Mouse (Mus musculus): Measurements from ENCODE around the gene Tmem128.

The Tmem128 gene

DNA sequence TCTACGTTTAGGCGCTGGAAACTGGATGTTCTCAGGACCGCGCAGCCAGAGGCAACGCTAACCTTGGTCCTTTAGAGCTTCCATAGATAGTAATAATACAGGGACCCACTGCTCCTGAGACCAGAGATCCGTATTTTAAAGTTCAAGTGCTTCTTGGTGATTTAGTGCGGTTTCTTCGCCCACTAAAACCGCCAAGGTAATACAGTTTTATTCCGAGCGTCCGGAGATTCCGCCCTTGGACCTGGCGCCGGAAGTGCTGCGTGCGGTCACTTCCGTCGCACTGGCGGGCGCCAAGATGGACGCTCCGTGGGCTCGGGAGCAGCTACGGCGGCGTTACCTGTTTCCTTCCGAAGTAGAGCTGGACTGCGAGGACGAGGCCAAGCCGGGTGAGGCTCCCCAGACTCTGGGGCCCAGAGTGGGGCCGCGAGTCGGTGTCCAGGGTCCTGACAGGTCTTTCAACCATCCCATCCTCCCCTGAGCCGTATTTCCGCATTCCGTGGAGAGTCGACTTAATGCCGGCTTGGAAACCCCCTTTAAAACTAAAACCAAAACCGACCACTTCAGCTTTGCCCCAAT, at the start of gene Tmem128:
Tmem128 (plus strand) TSS at position 79 of the 576 bp plus-strand sequence.
- peak; percentile 83 for DNase-seq

DNA sequence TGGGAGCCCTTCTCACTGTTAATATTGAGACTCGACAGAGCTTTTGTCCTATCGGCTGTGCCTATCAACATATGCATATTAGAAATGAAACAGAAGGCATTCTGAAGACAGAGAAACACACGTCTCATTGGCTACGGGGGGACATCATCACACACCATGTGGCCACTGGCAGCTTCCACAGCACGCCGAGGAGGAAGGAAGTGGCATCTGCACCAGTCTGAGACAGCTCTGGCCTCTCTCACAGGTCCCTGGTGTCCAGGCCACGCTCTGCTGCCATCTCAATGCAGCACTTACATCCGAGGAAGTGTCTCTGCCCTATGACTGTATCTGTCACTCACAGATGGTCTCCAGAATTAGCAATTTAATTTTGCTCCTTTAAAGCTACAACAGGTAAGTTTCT, 48.3 kb upstream of the Tmem128 start:
- DNase-seq: no peak

DNA sequence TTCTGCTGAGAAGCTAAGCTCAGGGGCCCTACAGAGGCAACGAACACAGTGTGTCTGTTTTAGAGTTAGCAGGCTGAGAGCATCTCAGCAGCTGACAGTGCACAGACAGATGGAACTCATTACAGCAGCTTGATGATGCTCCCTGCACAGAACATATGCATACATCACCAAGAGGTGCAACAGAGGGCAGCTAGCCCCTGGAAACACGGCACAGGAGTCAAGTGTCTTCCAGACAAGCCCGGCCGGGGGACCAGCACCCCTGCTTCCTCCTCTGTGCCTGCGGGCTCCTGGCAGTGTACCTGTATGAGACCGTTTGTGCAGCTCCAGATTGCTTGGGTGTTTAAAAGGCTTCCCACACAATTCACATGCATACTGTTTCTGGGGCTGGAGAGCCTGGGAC, 47.0 kb upstream of the Tmem128 start:
- DNase-seq: no peak

DNA sequence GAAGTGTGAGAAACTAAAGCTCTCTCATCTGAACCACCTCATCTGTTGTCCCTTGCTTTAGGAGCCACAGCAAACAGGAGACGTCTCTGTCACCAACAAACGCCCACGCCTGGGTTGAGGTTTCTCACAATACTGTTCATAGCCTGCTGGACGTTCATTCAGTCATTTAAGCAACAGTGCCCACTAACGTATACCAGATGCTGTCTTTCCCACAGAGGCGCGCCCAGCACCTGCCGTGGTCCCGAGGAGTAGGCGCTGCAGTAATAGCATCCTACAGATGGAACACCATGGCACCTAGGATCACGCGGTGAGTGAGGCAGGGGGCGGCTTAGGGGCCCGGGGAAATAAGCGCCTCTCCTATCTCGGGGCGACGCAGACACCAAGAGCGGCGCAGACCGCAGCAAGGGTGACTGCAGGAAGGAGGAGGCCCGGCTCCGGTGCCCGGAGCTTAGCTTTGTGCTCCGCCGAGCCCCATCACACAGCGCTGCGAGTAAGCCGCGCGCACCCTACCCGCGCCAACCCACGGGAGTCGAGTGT, 40.1 kb upstream of the Tmem128 start:
- no peak for DNase-seq

DNA sequence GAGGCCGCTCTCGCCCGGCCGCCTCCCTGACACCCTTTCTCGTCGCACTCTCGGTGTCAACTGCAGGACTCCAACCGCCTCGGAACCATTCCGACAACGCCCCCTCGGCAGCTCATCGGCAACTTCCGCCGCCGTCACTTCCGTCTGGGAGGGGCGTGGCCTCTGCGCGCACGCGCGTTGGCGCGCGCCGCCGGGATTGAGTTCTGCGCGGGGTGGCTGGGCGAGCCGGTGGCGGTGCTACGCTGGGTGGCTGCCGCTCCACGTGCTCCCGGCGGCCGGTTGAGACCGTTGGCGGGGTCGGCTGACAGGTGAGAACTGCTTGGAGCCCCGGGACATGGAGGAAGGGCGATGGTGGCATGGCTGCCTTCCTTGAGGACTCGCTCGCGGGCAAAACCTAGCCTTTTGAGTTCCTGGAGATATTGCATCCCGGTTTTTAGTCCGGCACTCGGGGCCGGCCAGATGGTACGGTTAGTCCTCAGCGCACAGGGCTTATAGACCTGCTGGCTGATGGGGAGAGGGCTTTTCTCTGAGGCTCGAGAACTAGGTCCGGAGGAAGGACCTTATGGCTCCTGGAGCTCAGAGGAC, 39.6 kb upstream of the Tmem128 start, which contains the start of the genes Zbtb49 and Lyar:
Zbtb49 (minus strand) TSS at position 130 of the 585 bp plus-strand sequence.
Lyar (plus strand) TSS at position 143 of the 585 bp plus-strand sequence.
- peak; percentile 96 for DNase-seq

DNA sequence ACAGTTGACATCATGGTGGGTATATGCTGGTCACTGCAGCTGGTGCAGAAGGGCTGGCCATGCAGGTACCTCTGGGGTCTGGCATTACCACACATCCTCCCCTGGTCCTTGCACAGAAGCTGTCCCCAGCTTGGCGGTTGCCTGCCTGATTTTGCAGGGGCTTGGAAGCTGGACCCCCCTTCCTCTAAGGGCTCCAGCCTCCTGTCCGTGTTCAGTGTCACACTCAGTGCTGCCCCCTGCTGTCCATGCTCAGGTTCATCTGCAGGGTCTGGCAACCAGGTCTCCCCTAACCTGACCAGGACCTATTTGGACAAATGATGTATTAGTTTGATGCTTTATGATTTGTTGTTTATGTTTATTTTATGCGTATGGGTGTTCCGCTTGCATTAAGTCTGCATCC, 24.6 kb upstream of the Tmem128 start:
- DNase-seq: no peak

DNA sequence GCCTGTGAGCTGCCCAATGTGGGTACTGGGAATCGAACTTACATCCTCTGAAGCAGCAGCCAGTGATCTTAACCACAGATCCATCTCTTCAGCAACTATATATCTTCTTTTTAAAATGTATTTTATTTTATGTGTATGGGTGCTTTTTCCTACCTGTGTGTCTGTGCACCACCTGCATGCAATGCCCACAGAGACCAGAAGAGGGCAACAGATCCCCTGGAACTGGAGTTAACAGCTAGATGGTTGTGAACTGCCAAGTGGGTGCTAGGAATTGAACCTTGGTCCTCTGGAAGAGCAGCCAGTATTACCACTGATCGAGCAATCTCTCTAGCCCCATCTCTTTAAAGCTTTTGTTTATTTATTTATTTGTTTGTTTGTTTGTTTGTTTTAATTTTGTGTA, 23.4 kb upstream of the Tmem128 start:
- DNase-seq: no peak

DNA sequence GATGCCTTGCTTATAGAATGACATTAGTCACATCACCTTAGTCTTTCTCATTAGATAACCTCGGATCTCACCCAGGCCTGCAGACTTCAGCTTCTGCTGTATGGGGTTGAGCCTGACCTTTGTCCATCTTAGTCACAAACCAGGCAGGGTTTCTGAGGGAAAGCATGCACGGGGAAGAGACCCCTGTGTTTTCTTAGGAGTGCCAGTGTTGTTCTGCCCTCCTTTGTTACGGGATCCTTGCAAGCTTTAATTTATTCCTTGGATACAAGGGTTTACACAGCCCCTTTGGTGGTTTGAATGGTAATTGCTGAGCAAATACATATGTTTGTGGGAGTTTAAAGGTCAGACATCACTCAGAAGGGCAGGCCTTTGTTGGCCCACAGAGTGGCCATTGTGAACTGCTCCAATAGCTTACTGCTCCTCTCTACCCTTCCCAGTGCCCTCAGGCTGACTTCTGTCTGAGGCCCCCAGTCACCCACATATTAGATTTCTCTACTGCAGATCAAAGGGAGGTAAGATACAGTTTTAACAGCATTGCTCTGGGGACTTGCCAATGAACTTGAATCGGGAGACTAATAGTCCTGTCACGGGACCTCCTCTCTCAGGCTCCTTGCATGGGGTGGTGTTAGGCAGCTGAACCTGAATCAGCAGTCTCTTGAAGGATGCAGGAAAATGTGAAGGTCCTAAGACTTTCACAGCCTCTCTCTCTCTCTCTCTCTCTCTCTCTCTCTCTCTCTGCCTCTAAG, 19.1 kb upstream of the Tmem128 start:
- no peak for DNase-seq

DNA sequence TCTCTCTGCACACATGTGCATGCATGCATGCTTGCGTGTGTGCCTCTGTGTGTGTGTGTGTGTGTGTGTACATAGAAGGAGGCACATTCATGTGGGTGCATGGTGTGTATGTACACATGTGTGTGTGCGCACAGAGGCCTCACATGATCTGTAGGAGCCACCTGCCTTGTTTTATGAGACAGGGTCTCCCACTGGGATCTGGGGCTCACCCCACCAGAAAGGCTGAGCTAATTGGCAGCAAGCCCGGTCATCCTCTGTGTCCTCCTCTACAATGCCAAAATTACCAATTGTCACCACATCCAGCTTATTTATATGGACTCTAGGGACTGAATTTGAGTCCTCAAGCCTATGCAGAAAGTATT, 18.5 kb upstream of the Tmem128 start:
- DNase-seq: no peak

DNA sequence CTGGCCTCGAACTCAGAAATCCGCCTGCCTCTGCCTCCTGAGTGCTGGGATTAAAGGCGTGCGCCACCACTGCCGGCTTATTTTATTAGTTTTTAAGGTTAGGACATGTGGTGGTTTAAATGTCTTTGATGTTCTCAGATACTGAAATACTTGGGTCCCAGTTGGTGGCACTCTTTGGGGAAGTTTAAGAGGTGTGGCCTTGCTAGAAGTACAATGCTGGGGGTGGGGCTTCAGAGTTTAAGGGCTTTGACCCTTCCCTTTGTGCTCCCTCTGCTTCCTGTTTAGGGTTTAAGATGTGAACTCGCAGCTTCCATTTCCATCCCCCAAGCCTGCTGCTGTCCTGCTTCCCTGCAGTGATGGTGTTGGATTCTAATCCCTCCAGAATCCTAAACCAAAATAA, 18.0 kb upstream of the Tmem128 start:
- DNase-seq: no peak

DNA sequence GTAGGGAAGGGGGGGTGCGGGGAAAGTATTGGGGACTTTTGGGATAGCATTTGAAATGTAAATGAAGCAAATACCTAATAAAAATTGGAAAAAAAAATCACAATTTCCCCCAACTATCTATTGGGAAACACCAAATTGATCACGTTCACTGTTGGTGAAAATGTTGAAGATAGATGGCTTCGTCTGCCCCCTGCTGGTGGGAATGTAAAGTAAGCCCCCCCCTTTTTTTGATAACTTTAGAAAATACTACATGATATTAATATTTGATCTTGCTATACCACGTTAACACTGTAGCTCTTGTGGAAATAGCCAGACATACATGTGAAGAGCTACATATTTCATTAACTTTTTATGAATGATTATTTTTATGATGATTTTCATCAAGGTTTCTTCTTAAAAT, 4.8 kb upstream of the Tmem128 start:
- DNase-seq: no peak

DNA sequence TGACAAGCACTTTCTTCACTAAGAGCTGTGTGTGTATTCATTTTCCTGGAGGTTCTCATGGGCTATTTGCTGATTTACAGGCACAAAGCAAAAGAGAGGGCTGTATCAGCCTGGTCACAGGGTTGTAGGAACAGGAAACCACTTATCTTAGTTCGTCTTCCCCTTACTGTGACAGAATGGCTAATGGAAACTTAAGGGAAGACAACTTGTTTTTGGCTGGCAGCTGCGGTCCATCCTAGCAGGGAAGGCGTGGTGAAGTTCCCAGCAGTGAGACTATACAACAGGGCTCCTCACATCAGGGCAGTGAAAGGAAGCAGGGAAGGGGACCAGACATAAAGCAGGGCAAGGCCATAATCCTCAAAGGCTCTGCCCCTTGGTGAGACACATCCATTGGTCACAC, 4.3 kb upstream of the Tmem128 start:
- no peak for DNase-seq

DNA sequence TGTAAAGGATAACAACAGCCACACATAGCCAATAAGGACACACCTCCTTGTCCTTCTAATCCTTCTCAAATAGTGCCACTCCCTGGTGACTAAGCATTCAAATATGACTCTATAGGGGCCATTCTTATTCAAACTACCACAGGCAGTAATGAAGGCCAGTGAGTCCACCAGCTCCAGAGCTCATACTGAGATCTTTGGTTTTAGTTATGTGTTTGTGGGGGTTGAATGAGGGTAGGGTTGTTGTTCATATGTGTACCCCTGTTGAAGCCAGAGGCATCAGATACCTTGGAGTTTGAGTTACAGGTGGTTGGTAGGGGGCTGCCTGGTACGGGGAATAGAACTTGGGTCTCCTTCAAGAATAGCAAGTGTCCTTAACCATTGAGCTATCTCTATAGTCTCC, 3.4 kb upstream of the Tmem128 start:
- DNase-seq: no peak

DNA sequence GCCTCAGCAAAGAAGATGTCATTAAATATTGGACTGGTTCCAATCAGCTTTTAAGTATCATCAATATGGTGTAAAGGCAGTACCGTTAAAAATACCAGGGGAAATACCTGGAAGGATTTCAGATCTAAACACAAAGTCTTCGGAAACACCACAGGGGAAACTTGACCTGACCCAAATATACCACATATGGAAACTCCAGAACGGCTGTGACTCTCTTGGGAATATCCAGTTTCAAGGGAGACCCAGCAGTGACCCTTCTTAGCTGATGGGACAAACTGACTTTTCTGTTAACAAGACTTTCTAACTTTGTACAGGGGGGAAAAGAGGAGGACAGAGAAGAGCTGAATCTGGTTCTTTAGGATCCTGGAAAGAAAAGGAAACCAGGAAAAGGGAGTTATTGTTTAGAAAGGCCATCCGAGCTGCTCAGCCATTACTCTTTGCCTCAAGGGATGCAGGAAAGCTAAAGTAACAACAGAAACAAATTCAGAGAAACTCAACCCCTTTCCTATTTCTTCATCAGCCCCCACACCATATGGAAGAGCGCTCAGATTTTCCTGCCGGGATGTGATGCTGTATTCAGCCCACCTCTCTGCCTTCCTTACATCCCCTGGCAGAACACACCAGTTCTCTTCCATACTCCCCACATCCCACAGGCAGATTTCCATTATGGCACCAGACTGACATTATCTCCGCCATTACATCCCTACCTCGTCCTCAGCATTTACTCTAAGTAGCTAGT, 1.8 kb upstream of the Tmem128 start:
- no peak for DNase-seq

DNA sequence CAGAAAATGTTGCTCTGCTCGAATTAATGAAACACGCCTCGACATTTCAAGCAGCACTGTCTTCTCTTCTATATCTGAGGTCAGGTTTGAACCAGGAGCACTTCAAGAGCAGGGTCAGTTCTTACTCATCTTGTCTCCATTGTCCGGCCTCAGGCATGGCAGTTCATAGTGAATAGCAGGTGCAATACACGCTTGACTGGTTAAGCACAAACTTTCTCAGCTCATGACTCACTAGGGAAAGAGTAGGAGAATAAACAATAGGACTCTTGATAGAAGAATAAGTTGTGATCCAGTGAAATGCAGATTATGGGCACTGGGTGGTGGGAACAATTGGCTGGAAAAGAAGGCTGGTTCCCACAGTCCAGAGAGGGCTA, 1.2 kb upstream of the Tmem128 start:
- no peak for DNase-seq

DNA sequence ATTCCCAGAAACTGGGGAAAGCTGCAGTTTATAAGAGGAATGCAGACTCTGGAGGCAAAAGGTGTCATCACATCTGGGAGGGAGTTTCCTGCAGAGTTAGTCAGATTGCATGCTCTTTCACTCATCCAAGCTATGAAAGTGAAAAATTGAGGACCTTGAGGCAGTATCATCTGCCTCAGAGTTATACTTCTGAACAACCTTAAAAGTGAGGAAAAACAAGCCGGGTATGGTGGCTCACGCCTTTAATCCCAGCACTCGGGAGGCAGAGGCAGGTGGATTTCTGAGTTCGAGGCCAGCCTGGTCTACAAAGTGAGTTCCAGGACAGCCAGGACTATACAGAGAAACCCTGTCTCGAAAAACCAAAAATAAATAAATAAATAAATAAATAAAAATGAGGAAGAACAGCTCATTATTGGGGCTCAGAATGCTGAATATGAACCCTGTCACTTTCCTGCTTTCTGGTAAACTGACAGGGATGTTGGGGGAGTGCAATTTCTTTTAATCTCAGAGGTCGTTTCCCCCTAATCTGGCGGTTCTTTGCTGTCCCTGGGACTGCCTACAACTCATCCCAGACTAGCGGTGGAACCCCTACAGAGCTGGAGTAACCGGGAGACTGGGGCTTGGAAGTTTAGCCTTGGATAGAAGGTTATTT, 404 bp upstream of the Tmem128 start:
- no peak for DNase-seq

DNA sequence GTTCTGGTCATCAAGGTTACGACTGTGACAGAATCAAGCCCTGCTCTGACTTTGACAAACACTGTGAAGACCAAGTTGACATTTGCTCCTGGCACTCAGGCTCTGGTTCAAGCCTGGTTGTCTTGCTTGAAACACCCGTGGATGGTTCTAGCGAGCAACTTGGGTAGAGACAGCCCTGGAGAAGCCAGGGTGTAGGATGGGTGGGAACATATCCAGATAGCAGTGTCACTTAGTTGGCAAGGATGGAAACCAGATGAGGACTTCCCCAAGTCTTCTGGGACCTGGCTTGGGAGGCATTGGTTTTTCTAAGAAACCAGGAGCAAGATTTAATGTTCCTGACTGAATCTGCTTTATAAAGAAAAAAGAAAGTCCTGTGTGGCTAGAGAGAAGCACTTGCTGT, 11.0 kb downstream of the Tmem128 start:
- no peak for DNase-seq

DNA sequence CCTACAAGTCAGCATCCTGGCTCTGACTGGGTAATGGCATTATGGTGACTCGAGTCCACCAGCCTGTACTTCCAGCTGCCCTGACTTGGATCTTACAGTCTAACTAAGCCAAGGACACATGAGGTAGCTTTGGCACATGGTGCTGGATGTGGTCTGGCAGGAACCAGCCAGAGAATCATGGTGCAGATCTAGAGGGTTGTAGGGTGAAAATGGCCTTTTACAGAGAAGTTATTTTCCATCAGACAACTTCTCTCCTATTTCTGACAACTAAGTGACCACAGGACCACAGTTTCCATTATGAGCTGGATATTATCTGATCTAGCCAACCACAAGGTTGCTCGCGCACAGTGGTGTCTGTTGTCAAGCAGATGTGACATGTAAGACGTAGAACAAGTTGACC, 13.8 kb downstream of the Tmem128 start:
- DNase-seq: no peak

DNA sequence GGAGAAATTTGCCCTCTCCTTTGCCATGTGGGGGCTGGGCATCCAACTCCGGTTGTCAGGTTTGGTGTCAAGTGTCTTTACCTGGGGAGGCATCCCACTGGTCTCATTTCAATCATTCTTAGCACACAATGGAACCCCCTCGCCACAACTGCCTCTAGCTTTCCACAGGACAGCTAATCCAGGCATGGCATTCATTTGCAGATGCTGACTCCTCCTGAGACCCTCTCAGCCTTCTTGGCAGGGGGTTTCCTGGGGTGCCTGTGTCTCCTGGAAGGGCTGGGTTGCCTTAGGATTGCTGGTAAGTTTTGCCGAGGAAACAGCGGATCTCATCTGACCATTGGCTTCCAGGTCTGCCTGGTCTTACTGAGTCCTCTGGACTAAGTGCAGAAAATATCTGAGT, 15.8 kb downstream of the Tmem128 start, which contains the start of gene Otop1:
Otop1 (plus strand) TSS at position 202 of the 400 bp plus-strand sequence.
- DNase-seq: no peak

DNA sequence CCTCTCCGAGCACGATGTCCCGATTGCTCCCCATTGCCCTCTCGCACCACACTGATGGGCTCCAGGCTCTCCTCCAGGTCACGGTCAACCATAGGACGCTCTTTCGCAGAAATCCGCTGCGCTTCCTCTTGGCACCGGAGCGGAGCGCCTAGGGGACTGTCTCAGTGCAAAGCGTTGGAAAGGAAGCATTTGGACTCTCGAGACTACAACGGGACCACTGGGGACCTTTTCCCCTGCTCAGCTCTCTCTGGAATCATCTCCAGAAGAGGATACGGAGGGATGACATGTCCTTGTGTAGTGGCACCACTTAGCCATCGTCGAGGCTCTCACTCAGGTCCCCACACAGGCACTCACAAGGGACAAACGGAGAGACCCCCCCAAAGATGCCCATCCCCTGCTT, 16.5 kb downstream of the Tmem128 start:
- no peak for DNase-seq

DNA sequence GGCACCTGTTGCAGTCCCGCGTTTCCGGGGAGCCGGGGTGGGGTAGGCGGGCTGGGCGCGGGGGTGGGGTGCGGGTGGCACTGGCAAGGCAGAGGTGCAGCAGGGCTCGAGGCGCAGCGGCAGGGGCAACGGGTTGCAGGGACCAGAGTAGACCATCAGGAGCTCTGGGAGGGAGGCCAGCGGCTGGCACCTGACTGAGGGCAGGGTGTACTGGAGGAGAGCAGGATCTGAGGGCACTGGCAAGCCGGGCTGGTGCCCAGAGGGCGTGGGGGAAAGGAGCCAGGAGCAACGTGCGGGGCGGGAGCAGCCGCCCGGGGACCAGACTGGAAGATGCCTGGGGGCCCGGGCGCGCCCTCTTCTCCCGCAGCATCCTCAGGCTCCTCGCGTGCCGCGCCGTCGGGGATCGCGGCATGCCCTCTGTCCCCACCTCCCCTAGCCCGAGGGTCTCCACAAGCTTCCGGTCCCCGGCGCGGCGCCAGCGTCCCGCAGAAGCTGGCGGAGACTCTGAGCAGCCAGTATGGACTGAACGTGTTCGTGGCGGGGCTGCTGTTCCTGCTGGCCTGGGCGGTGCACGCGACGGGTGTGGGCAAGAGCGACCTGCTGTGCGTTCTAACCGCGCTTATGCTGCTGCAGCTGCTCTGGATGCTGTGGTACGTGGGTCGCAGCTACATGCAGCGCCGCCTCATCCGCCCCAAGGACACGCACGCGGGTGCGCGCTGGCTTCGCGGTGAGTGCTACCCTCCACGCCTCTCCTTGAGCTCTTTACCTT, 17.3 kb downstream of the Tmem128 start:
- no peak for DNase-seq

DNA sequence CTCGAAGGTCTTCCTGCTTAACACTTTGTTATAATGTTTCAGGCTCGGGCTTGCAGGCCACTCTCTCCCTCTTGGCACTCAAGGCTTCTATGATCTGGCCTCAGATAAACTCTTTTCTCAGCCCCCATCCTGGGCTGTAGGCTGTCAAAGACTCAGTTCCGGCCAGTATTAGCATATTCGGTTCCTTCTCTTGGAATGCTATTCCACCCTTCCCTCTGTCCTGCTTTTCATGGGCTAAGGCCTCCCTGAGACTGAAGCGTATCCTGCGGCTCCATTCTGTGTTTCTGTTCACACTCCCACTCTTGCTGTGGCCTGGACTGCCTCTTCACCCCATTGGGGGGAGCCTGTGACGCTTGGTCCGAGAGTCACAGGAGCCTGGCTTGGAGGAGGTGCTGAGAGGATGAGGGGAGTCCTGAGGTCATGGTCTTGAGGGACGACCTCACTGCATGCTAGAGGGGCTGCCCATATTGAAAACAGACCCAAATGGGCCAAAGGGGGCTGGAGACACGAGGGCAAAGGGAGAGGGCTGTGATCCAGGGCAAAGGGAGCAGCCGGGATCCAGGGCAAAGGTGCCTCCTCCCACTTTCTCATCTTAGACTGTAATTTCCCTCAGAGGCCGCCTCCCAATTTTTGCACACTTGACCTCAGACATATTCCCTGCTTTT, 18.1 kb downstream of the Tmem128 start:
- no peak for DNase-seq

All from right cerebral cortex, postnatal 25 days (tissue).